Mouse (Mus musculus): ENCODE data around the gene Nms. TPM values are rescaled to one million over a fixed set of nuclear protein-coding genes. Genes with fewer than 3 reads are reported as not detected.

Nms gene
- total RNA-seq, 2 experiments from 2014 or later, result not detected

- DNase-seq, result no peak
- intact Hi-C loops (cut with DNase I), result no loop called here
Measured at GRCm38 (mm10) chr1:38988357-38988756, 49.4 kb downstream of the Nms start.

- DNase-seq, result no peak
- intact Hi-C loops (cut with DNase I), result no loop called here
Measured at GRCm38 (mm10) chr1:38992365-38992764, 53.4 kb downstream of the Nms start.

Other genes with a start within 250 kb of the Nms start
- gene Lonrf2, start 102.4 kb upstream of the Nms start, total RNA-seq (2021), result under 1 TPM; 0.28 to 0.42 TPM
- gene Chst10, start 41.0 kb upstream of the Nms start, total RNA-seq (2021), result under 1 TPM; 0.10 to 0.28 TPM
- 10 to 100 TPM; 54.8 to 62.3 TPM for gene Pdcl3, start 46.5 kb downstream of the Nms start, total RNA-seq (2021)

Data from gastrocnemius, postnatal 36 days (tissue).